Mouse (Mus musculus): ENCODE results near the gene Drd5.

DNA sequence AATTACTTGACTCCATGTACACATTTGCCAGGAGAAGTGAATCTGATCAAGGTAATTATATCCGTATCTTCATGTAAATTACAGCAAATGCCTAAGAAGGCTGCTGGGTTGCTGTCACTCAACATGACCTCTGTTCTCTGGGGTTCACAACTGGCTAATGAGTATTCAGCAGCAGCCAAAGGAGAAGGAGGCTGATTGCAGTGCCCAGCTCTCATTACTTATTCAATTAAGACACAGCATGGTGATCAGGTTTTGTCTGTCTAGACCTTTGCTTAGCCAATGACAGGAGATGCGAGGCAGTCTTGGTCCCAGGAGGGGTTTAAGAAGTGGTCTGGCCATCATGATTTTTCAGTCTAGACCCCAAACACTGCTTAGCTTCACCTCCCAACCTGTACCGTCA, 23.9 kb downstream of the Drd5 start:
- no peak for TF ChIP-seq CTCF (IDR thresholded peaks at IDR 0.05; ENCODE audit: insufficient read depth, low read length)
- TF ChIP-seq POLR2A (IDR thresholded peaks at IDR 0.05; ENCODE audit: borderline replicate concordance, extremely low read depth, low read depth, low read length): no peak
